Mouse (Mus musculus) kidney, adult 2 months (tissue): ENCODE results near the gene Lats2. TPM values are rescaled to one million over a fixed set of nuclear protein-coding genes. Genes with fewer than 3 reads are reported as not detected.

Experiments used
- DNase-seq: peaks from one replicate; pipeline ENCODE4 v3.0.0; 2021
- H3K27ac ChIP-seq: fragments of 200-500 bp; 2 replicates; pipeline ENCODE4 v1.5.1; 2012; ENCODE audit warnings: low read depth, low read length, control low read depth, inconsistent platforms; ENCODE audit not compliant: insufficient read depth
- H3K27me3 ChIP-seq: fragments of 200-500 bp; replicated peaks from 2 replicates; pipeline ENCODE4 v1.6.1; 2012; ENCODE audit warnings: mild to moderate bottlenecking, moderate library complexity, low read length, inconsistent platforms; ENCODE audit not compliant: control insufficient read depth, insufficient read depth
- H3K36me3 ChIP-seq: fragments of 200-500 bp; 2 replicates; pipeline ENCODE4 v1.6.1; 2012; ENCODE audit warnings: mild to moderate bottlenecking, moderate library complexity, low read length, inconsistent platforms; ENCODE audit not compliant: control insufficient read depth, insufficient read depth
- H3K4me1 ChIP-seq: fragments of 200-500 bp; 2 replicates; pipeline ENCODE4 v1.6.1; 2011; ENCODE audit warnings: low read length; ENCODE audit not compliant: control insufficient read depth, insufficient read depth
- H3K4me3 ChIP-seq: fragments of 200-500 bp; 2 replicates; pipeline ENCODE4 v1.5.1; 2011; ENCODE audit warnings: mild to moderate bottlenecking, low read depth, low read length, control low read depth; ENCODE audit not compliant: insufficient read depth
- CTCF ChIP-seq: fragments of 200-500 bp; conservative IDR thresholded peaks from 2 replicates; pipeline ENCODE4 v1.5.1; 2011; ENCODE audit warnings: low read depth, mild to moderate bottlenecking, control low read depth, low read length, moderate library complexity, mixed read lengths; ENCODE audit not compliant: insufficient read depth, insufficient read length
- POLR2A ChIP-seq: fragments of 200-500 bp; IDR thresholded peaks from one replicate; pipeline ENCODE4 v1.6.1; 2011; ENCODE audit warnings: low read depth, low read length, control low read depth
- WGBS: fragments of 180-500 bp; shearing (Covaris S2); methylation state at CpG from one replicate; pipeline ENCODE4 v1.1.7; 2018; 5-methylcytosine and 5-hydroxymethylcytosine counted together
- polyA plus RNA-seq: library from polyadenylated mRNA; depleted of rRNA; stranded (reverse); fragments of >200 nt; gene quantifications from 2 replicates; pipeline ENCODE4 v1.2.3, GENCODE M21; 2012

Gene Lats2
- polyA plus RNA-seq, 1 experiment: 31.1 TPM

DNA sequence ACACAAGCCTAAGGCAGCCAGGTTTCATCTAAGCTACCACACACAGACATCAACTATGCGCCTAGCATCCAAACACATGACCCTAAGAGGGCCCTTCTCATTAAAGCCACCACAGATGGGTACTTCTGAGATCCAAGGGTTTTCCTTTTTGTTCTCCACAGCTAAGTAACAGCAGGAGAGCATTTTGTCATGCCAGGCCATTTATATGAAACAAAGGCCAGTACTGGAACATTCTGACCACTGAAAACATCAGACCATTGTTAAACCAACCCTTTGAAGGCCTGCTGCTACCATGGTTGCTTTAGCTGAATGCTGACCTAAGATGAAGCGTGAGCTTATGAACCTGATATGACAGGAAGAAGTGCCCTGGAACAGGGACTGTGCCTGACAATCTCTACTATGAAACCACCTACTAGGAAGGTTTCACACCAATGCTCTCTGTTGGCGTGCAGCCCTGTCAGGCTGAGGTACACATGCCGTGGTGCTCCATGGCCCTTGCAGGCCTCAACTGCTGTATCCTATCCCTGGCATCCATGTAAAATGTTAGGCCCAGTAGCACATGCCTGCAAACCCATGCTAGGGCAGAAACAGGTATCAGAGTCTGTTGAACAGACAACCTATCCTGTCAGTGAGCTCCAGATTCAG is 41.5 kb downstream of the Lats2 start:
- H3K27me3 ChIP-seq: no peaks in the 10 kb centered on the region
- TF ChIP-seq CTCF (no peak), POLR2A (no peak)
- no peak overlapping the region for H3K27ac ChIP-seq
- WGBS: 61% methylated on average over 4 of the region's 4 CpGs
- peaks cover 6% of the 10 kb centered on the region; the same call in 1 of the 2 replicates for H3K4me1 ChIP-seq
- no peaks in the 10 kb centered on the region for H3K36me3 ChIP-seq
- no peak for DNase-seq
- H3K4me3 ChIP-seq: no peak overlapping the region

GRCm38 (mm10) chr14:57712884-57713283 is 45.3 kb downstream of the Lats2 start:
- no peak for TF ChIP-seq CTCF
- no peak for TF ChIP-seq POLR2A
- Histone ChIP-seq H3K4me1 (peaks cover 3% of the 10 kb centered on the region; the same call in 1 of the 2 replicates), H3K27ac (no peak overlapping the region), H3K27me3 (no peaks in the 10 kb centered on the region), H3K4me3 (no peak overlapping the region), H3K36me3 (no peaks in the 10 kb centered on the region)
- 80% methylated on average over 1 of the region's 1 CpGs for WGBS
- no peak for DNase-seq

DNA sequence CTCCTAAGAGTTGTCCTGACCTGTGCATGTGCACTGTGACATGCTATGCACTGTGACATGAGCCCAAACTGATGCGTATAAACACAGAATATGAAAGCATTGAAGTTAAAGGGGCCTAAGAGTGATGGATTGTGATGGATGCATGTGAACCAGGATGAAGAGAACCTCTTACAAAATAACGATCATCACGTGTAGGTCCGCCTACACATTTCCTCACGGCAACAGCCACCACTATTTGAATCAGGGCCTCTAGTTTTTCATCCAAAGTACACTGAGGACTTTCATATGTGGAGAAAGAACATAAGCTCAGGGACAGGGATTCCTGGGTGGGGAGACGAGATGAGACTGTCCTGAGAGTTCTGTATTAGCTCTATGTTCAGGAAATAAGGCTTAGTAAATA is 47.1 kb downstream of the Lats2 start:
- no peak for DNase-seq
- TF ChIP-seq CTCF: no peak
- no peak for TF ChIP-seq POLR2A
- Histone ChIP-seq H3K27ac (no peak overlapping the region), H3K4me1 (no peaks in the 10 kb centered on the region; the same call in 1 of the 2 replicates), H3K4me3 (no peak overlapping the region), H3K27me3 (no peaks in the 10 kb centered on the region), H3K36me3 (no peaks in the 10 kb centered on the region)
- WGBS: 68% methylated on average over 6 of the region's 6 CpGs

- H3K4me1 ChIP-seq: no peaks in the 10 kb centered on the region; the same call in 1 of the 2 replicates
- peak overlapping the region; percentile 35; the same call in 1 of the 2 replicates for H3K27ac ChIP-seq
- WGBS: 60% methylated on average over 10 of the region's 10 CpGs
These were observed 49.0 kb downstream of the Lats2 start for GRCm38 (mm10) chr14:57709171-57709570.

DNA sequence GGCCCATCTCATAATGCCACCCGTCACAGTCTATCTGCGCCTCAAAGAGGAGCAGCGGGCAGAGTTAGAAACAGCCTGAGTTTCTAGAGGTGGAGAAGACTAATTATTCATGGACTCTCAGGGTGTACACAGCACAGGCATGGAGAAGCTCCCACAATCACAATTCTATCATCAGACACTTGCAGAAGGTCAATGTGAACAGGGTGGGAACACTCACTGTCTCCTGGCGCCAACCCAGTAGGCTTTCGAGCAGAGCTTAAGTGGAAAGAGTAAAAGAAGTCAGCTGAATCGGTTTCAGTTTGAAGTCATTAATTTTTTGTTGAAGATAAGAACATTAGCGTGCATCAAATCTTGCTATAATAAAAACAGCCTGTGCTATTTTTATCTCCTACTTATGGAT is 49.6 kb downstream of the Lats2 start:
- Histone ChIP-seq H3K36me3 (no peaks in the 10 kb centered on the region), H3K4me1 (no peaks in the 10 kb centered on the region; the same call in 1 of the 2 replicates), H3K27me3 (no peaks in the 10 kb centered on the region), H3K4me3 (no peak overlapping the region), H3K27ac (peak overlapping the region; percentile 35; the same call in 1 of the 2 replicates)
- 62% methylated on average over 7 of the region's 7 CpGs for WGBS
- TF ChIP-seq CTCF (no peak), POLR2A (no peak)
- peak; percentile 50 for DNase-seq

More at GRCm38 (mm10) chr14:57709171-57709570, 49.0 kb downstream of the Lats2 start:
- peak; percentile 67 for DNase-seq
- no peaks in the 10 kb centered on the region for H3K27me3 ChIP-seq
- no peak for TF ChIP-seq POLR2A
- TF ChIP-seq CTCF: no peak
- H3K36me3 ChIP-seq: no peaks in the 10 kb centered on the region
- no peak overlapping the region for H3K4me3 ChIP-seq

GRCm38 (mm10) chr14:57707100-57707893 is 50.9 kb downstream of the Lats2 start:
- H3K27ac ChIP-seq: peak overlapping the region; percentile 67
- TF ChIP-seq POLR2A: no peak
- no peak for TF ChIP-seq CTCF
- peak; percentile 65 for DNase-seq
- 52% methylated on average over 18 of the region's 18 CpGs for WGBS
- no peaks in the 10 kb centered on the region for H3K36me3 ChIP-seq
- H3K4me3 ChIP-seq: no peak overlapping the region
- no peaks in the 10 kb centered on the region for H3K27me3 ChIP-seq
- H3K4me1 ChIP-seq: no peaks in the 10 kb centered on the region; the same call in 1 of the 2 replicates

DNA sequence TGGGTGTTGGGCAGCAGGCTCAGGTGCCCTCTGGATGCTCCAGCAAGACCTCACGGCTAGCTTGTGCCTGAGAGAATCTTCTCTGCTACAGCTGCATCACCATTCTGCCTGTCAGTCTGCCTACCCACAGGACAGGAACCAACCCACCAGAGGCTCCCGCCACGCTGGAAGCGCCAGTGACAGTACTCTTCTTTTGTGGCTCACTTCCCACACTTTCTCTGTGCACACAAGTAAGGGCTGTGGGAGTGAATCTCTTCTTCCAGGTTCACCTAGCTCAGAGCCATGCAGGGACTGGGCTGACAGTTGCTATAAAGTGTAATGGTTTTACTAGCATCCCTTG is 51.5 kb downstream of the Lats2 start:
- Histone ChIP-seq H3K27me3 (no peaks in the 10 kb centered on the region), H3K4me3 (no peak overlapping the region), H3K27ac (0 out of 2 replicates have a peak overlapping the region, but pooled peaks have one; percentile 24), H3K4me1 (no peaks in the 10 kb centered on the region; the same call in 1 of the 2 replicates), H3K36me3 (no peaks in the 10 kb centered on the region)
- WGBS: 57% methylated on average over 4 of the region's 4 CpGs
- TF ChIP-seq CTCF (no peak), POLR2A (no peak)
- no peak for DNase-seq
